ENCODE assay signal across 9 mouse cellular contexts in genomic region chr10:127956168-127956816, GRCm38 (mm10). TPM values are rescaled to one million over a fixed set of nuclear protein-coding genes. Genes with fewer than 3 reads are reported as not detected.
DNase-seq lines count a peak whose midpoint lies in the region; ATAC-seq and TF ChIP-seq lines count a peak whose summit lies in the region.
"Had no signal": no experiment of that assay in that cellular context is flagged by ENCODE, and none has a peak within 500 bp of the region (broad histone marks: within the 10 kb centered on the region; RNA-seq: fewer than 3 reads in every experiment).

No protein-coding gene starts in this region.

- TF ChIP-seq CTCF in cerebellum, adult 2 months (IDR thresholded peaks at IDR 0.05; ENCODE audit: borderline replicate concordance, insufficient read depth, low read depth, low read length): peak; percentile 72
- peak; percentile 87 for TF ChIP-seq CTCF in gastrocnemius, adult 2 months (IDR thresholded peaks at IDR 0.05)
- TF ChIP-seq CTCF in kidney, postnatal 0 days (IDR thresholded peaks at IDR 0.05; ENCODE audit: low read depth): peak; percentile 79
- TF ChIP-seq CTCF in liver, adult 2 months (IDR thresholded peaks at IDR 0.05; ENCODE audit: low read depth, low read length): peak; percentile 65
- peak; percentile 58; the same call in 1 of the 2 replicates for TF ChIP-seq CTCF in thymus, adult 2 months (IDR thresholded peaks at IDR 0.05; ENCODE audit: borderline replicate concordance, control insufficient read depth, extremely low read depth, insufficient read depth, low read length, poor library complexity)

- 63% methylated on average over 16 of the region's 16 CpGs for WGBS in midbrain, embryonic 10.5 days
- WGBS in midbrain, embryonic 16.5 days: 56% methylated on average over 16 of the region's 16 CpGs
- 60% methylated on average over 16 of the region's 16 CpGs for whole genome bisulfite sequencing in cerebellum, adult 2 months
- 51% methylated on average over 16 of the region's 16 CpGs for WGBS in kidney, postnatal 0 days
- WGBS in liver, adult 2 months: 60% methylated on average over 16 of the region's 16 CpGs
- WGBS in thymus, adult 2 months: 64% methylated on average over 16 of the region's 16 CpGs

- peak; percentile 66 for DNase-seq in midbrain, embryonic 10.5 days (ENCODE audit: low spot score)
- DNase-seq in cerebellum, adult 2 months: peak; percentile 60 to 75
- DNase-seq in gastrocnemius, adult 2 months: peak; percentile 81
- DNase-seq in kidney, postnatal 0 days (ENCODE audit: low spot score): peak; percentile 84
- peak; percentile 63 for DNase-seq in liver, adult 2 months (ENCODE audit: extremely low read depth, low read depth, low spot score)
- peak; percentile 46 for DNase-seq in ovary, postnatal 10 days (ENCODE audit: low spot score)
- peak; percentile 68 for DNase-seq in thymus, adult 2 months

- intact Hi-C loops in gastrocnemius, adult 2 months (cut with DNase I): loop anchor here (1.0 to 10.0 kb wide), 2 partner anchors 52 to 229 kb away; partner anchors contain the start of gene Rbms2

- H3K36me3 ChIP-seq in midbrain, embryonic 10.5 days: no peaks in the 10 kb centered on the region
- H3K36me3 ChIP-seq in midbrain, embryonic 16.5 days (ENCODE audit: control insufficient read depth, insufficient read depth, low read length): no peaks in the 10 kb centered on the region
- H3K36me3 ChIP-seq in kidney, postnatal 0 days (ENCODE audit: insufficient read depth, low read length): no peaks in the 10 kb centered on the region
- no peaks in the 10 kb centered on the region for H3K36me3 ChIP-seq in liver, adult 2 months (ENCODE audit: control insufficient read depth, insufficient read depth, low read length)
- H3K36me3 ChIP-seq in thymus, adult 2 months (ENCODE audit: control insufficient read depth, insufficient read depth, low read length): no peaks in the 10 kb centered on the region

- no peaks in the 10 kb centered on the region for H3K4me1 ChIP-seq in midbrain, embryonic 10.5 days
- H3K4me1 ChIP-seq in midbrain, embryonic 16.5 days (ENCODE audit: control insufficient read depth, insufficient read depth, low read length): no peaks in the 10 kb centered on the region
- no peaks in the 10 kb centered on the region for H3K4me1 ChIP-seq in cerebellum, adult 2 months (ENCODE audit: control insufficient read depth, insufficient read depth, low read length)
- H3K4me1 ChIP-seq in kidney, postnatal 0 days (replicated peaks; ENCODE audit: insufficient read depth, low read length): no peaks in the 10 kb centered on the region
- H3K4me1 ChIP-seq in liver, adult 2 months (ENCODE audit: control insufficient read depth, insufficient read depth, low read length): peaks cover 16% of the 10 kb centered on the region
- H3K4me1 ChIP-seq in thymus, adult 2 months (replicated peaks; ENCODE audit: control insufficient read depth, insufficient read depth, low read length): no peaks in the 10 kb centered on the region

- no peaks in the 10 kb centered on the region for H3K27me3 ChIP-seq in midbrain, embryonic 10.5 days (ENCODE audit: low read depth, poor library complexity, severe bottlenecking)
- H3K27me3 ChIP-seq in midbrain, embryonic 16.5 days (ENCODE audit: control insufficient read depth, insufficient read depth, low read depth, low read length): no peaks in the 10 kb centered on the region
- H3K27me3 ChIP-seq in cerebellum, adult 2 months (ENCODE audit: control insufficient read depth, insufficient read depth, low read length): no peaks in the 10 kb centered on the region
- H3K27me3 ChIP-seq in kidney, postnatal 0 days (ENCODE audit: insufficient read depth, low read length): no peaks in the 10 kb centered on the region
- no peaks in the 10 kb centered on the region for H3K27me3 ChIP-seq in liver, adult 2 months (ENCODE audit: control insufficient read depth, insufficient read depth, low read length)
- H3K27me3 ChIP-seq in thymus, adult 2 months (ENCODE audit: control insufficient read depth, insufficient read depth, low read length): no peaks in the 10 kb centered on the region

- ATAC-seq in midbrain, embryonic 16.5 days: no peak
- ATAC-seq in kidney, postnatal 0 days (replicated peaks; ENCODE audit: low FRiP score, low read depth): no peak

- H3K4me2 ChIP-seq in midbrain, embryonic 16.5 days (ENCODE audit: low read length): no peak overlapping the region
- no peak overlapping the region for H3K4me2 ChIP-seq in kidney, postnatal 0 days (ENCODE audit: low read length)

- no peak overlapping the region for H3K4me3 ChIP-seq in midbrain, embryonic 10.5 days
- no peak overlapping the region for H3K4me3 ChIP-seq in midbrain, embryonic 16.5 days (ENCODE audit: low read depth, low read length)
- H3K4me3 ChIP-seq in cerebellum, adult 2 months (replicated peaks; ENCODE audit: insufficient read depth, low read depth, low read length): no peak overlapping the region
- H3K4me3 ChIP-seq in gastrocnemius, adult 2 months: no peak overlapping the region
- H3K4me3 ChIP-seq in kidney, postnatal 0 days (replicated peaks; ENCODE audit: low read depth, low read length): no peak overlapping the region
- no peak overlapping the region for H3K4me3 ChIP-seq in liver, adult 2 months (ENCODE audit: insufficient read depth, low read depth, low read length)
- H3K4me3 ChIP-seq in thymus, adult 2 months (ENCODE audit: control insufficient read depth, insufficient read depth, low read length): no peak overlapping the region

- TF ChIP-seq POLR2A in cerebellum, adult 2 months (IDR thresholded peaks at IDR 0.05; ENCODE audit: borderline replicate concordance, insufficient read depth, low read length): no peak
- no peak for TF ChIP-seq POLR2A in liver, adult 2 months (IDR thresholded peaks at IDR 0.05; ENCODE audit: extremely low read depth, insufficient read depth, low read length)
- TF ChIP-seq POLR2A in thymus, adult 2 months (IDR thresholded peaks at IDR 0.05; ENCODE audit: control insufficient read depth, extremely low read depth, insufficient read depth, low read length, poor library complexity): no peak

- no peaks in the 10 kb centered on the region for H3K79me2 ChIP-seq in liver, adult 2 months (ENCODE audit: control insufficient read depth, insufficient read depth, low read length)

- no peak overlapping the region for H3K9ac ChIP-seq in midbrain, embryonic 16.5 days (ENCODE audit: low read depth, low read length)
- H3K9ac ChIP-seq in kidney, postnatal 0 days (ENCODE audit: low read depth, low read length): no peak overlapping the region
- no peak overlapping the region for H3K9ac ChIP-seq in liver, adult 2 months (ENCODE audit: low read depth, low read length)

- no peaks in the 10 kb centered on the region for H3K9me3 ChIP-seq in midbrain, embryonic 10.5 days (replicated peaks)
- no peaks in the 10 kb centered on the region for H3K9me3 ChIP-seq in midbrain, embryonic 16.5 days (replicated peaks; ENCODE audit: control insufficient read depth, low read length, poor library complexity, severe bottlenecking)
- H3K9me3 ChIP-seq in kidney, postnatal 0 days (replicated peaks; ENCODE audit: low read length): no peaks in the 10 kb centered on the region

- no peak overlapping the region for H3K27ac ChIP-seq in midbrain, embryonic 10.5 days (replicated peaks)
- H3K27ac ChIP-seq in midbrain, embryonic 16.5 days (ENCODE audit: low read length): no peak overlapping the region
- H3K27ac ChIP-seq in cerebellum, adult 2 months (ENCODE audit: insufficient read depth, low read length): no peak overlapping the region
- H3K27ac ChIP-seq in gastrocnemius, adult 2 months: no peak overlapping the region
- H3K27ac ChIP-seq in kidney, postnatal 0 days: no peak overlapping the region
- H3K27ac ChIP-seq in liver, adult 2 months (replicated peaks; ENCODE audit: insufficient read depth, low read depth, low read length): no peak overlapping the region
- H3K27ac ChIP-seq in thymus, adult 2 months (ENCODE audit: control insufficient read depth, insufficient read depth, low read length): no peak overlapping the region

RNA-seq across cellular contexts. Expression of gene Hsd17b6, which starts 51.1 kb away (rescaled TPM):
- polyA plus RNA-seq in midbrain, embryonic 10.5 days (2016; fragmentation: Nextera tagmentation; extraction: Ambion mirVana): not detected in 2 replicates
- not detected in 2 replicates for polyA plus RNA-seq in midbrain, embryonic 16.5 days (2015; fragmentation: Nextera tagmentation; extraction: Ambion mirVana)
- polyA plus RNA-seq in cerebellum, adult 2 months (2012; rRNA removed): not detected in 2 replicates
- not detected for total RNA-seq in gastrocnemius, adult 2 months (2021)
- polyA plus RNA-seq in kidney, postnatal 0 days (2015; fragmentation: Nextera tagmentation; extraction: Ambion mirVana): not detected in 2 replicates
- total RNA-seq in liver, adult 2 months (2014; rRNA removed): 468 and 651 TPM in 2 replicates
- polyA plus RNA-seq in liver, adult 2 months (2012; rRNA removed): 229 and 364 TPM in 2 replicates
- 1.2 and 1.6 TPM in 2 replicates for polyA plus RNA-seq in thymus, adult 2 months (2012; rRNA removed)
- polyA plus RNA-seq: stomach, embryonic 14.5 days had no signal

RNA-seq across cellular contexts. Expression of gene Sdr9c7, which starts 58.0 kb away (rescaled TPM):
- polyA plus RNA-seq in midbrain, embryonic 10.5 days (2016; fragmentation: Nextera tagmentation; extraction: Ambion mirVana): not detected in 2 replicates
- polyA plus RNA-seq in midbrain, embryonic 16.5 days (2015; fragmentation: Nextera tagmentation; extraction: Ambion mirVana): not detected in 2 replicates
- polyA plus RNA-seq in cerebellum, adult 2 months (2012; rRNA removed): 0.13 TPM in 1 of 2 replicates, not detected in the other
- total RNA-seq in gastrocnemius, adult 2 months (2021): not detected
- not detected in 2 replicates for polyA plus RNA-seq in kidney, postnatal 0 days (2015; fragmentation: Nextera tagmentation; extraction: Ambion mirVana)
- total RNA-seq in liver, adult 2 months (2014; rRNA removed): 25.6 and 26.9 TPM in 2 replicates
- 20.4 and 36.7 TPM in 2 replicates for polyA plus RNA-seq in liver, adult 2 months (2012; rRNA removed)
- polyA plus RNA-seq in thymus, adult 2 months (2012; rRNA removed): 0.52 and 1.3 TPM in 2 replicates
- polyA plus RNA-seq: stomach, embryonic 14.5 days had no signal

RNA-seq across cellular contexts. Expression of gene Prim1, which starts 58.7 kb away (rescaled TPM):
- 105 and 114 TPM in 2 replicates for polyA plus RNA-seq in midbrain, embryonic 10.5 days (2016; fragmentation: Nextera tagmentation; extraction: Ambion mirVana)
- 37.4 and 40.1 TPM in 2 replicates for polyA plus RNA-seq in midbrain, embryonic 16.5 days (2015; fragmentation: Nextera tagmentation; extraction: Ambion mirVana)
- 16.2 and 17.4 TPM in 2 replicates for polyA plus RNA-seq in cerebellum, adult 2 months (2012; rRNA removed)
- total RNA-seq in gastrocnemius, adult 2 months (2021): under 1 TPM; 0.61 to 0.95 TPM
- polyA plus RNA-seq in kidney, postnatal 0 days (2015; fragmentation: Nextera tagmentation; extraction: Ambion mirVana): 43.9 and 53.2 TPM in 2 replicates
- total RNA-seq in liver, adult 2 months (2014; rRNA removed): 3.5 and 5.5 TPM in 2 replicates
- 1.3 and 1.5 TPM in 2 replicates for polyA plus RNA-seq in liver, adult 2 months (2012; rRNA removed)
- 20.8 and 21.1 TPM in 2 replicates for polyA plus RNA-seq in thymus, adult 2 months (2012; rRNA removed)

Comparison
In these comparisons a context has a peak if more than half of its experiments do, and no peak if none do; other contexts are left out.
1. RNA of gene Hsd17b6, which starts 51.1 kb away (polyA plus RNA-seq): 229 to 364 TPM in liver, adult 2 months; 1.2 to 1.6 TPM in thymus, adult 2 months, not detected in midbrain, embryonic 10.5 days, not detected in midbrain, embryonic 16.5 days, not detected in cerebellum, adult 2 months and not detected in kidney, postnatal 0 days; every median in the first group is over 10 times any median in the second.
2. Peak in every context shown above with its lines, with median percentiles within 50 percentile points of each other: DNase-seq and CTCF ChIP-seq.